Mouse (Mus musculus) hindbrain, embryonic 12.5 days (tissue): ENCODE measurements at regions not wholly inside any gene's neighbourhood (a gene's known extent, or its start where the extent isn't known, plus 50 kb on each side); places are given as distances from the start of the nearest gene placed in this dataset.

Experiments used
- ATAC-seq: fragments of 200-750 bp; cut with Nextera tagmentation; 2 replicates; pipeline ENCODE4 v1.8.0; 2017; ENCODE audit warnings: moderate TSS enrichment; ENCODE audit not compliant: low FRiP score
- H3K27ac ChIP-seq: fragments of 300-500 bp; sonication (generic); 2 replicates; pipeline ENCODE4 v1.5.1; 2016; ENCODE audit warnings: mild to moderate bottlenecking
- H3K27me3 ChIP-seq: fragments of 300-500 bp; sonication (generic); 2 replicates; pipeline ENCODE4 v1.6.1; 2016; ENCODE audit warnings: mild to moderate bottlenecking
- H3K36me3 ChIP-seq: fragments of 300-500 bp; sonication (generic); 2 replicates; pipeline ENCODE4 v1.6.1; 2016; ENCODE audit warnings: mild to moderate bottlenecking
- H3K4me1 ChIP-seq: fragments of 300-500 bp; sonication (generic); 2 replicates; pipeline ENCODE4 v1.6.1; 2016
- H3K4me2 ChIP-seq: fragments of 300-500 bp; sonication (generic); replicated peaks from 2 replicates; pipeline ENCODE4 v1.6.1; 2016; ENCODE audit warnings: mild to moderate bottlenecking
- H3K4me3 ChIP-seq: fragments of 300-500 bp; sonication (generic); 2 replicates; pipeline ENCODE4 v1.5.1; 2016; ENCODE audit warnings: mild to moderate bottlenecking
- H3K9ac ChIP-seq: fragments of 300-500 bp; sonication (generic); 2 replicates; pipeline ENCODE4 v1.6.1; 2016; ENCODE audit warnings: mild to moderate bottlenecking, moderate library complexity
- H3K9me3 ChIP-seq: fragments of 300-500 bp; sonication (generic); replicated peaks from 2 replicates; pipeline ENCODE4 v1.6.1; 2016; ENCODE audit warnings: mild to moderate bottlenecking
- WGBS: fragments of 180-500 bp; shearing (Covaris S2); methylation state at CpG from one replicate; pipeline ENCODE4 v1.1.7; 2016; 5-methylcytosine and 5-hydroxymethylcytosine counted together

- ATAC-seq: no peak
- no peaks in the 10 kb centered on the region for H3K4me1 ChIP-seq
- no peak overlapping the region for H3K9ac ChIP-seq
- H3K36me3 ChIP-seq: no peaks in the 10 kb centered on the region
- H3K4me3 ChIP-seq: no peak overlapping the region
- no peaks in the 10 kb centered on the region for H3K27me3 ChIP-seq
- H3K9me3 ChIP-seq: no peaks in the 10 kb centered on the region
- WGBS: 93% methylated on average over 4 of the region's 4 CpGs
- H3K4me2 ChIP-seq: no peak overlapping the region
- no peak overlapping the region for H3K27ac ChIP-seq
Measured at GRCm38 (mm10) chr13:44540401-44540800, 188.9 kb upstream of the Jarid2 start.

- WGBS: 77% methylated on average over 5 of the region's 5 CpGs
- no peaks in the 10 kb centered on the region for H3K4me1 ChIP-seq
- ATAC-seq: no peak; the same call in 1 of the 2 replicates
- no peaks in the 10 kb centered on the region for H3K9me3 ChIP-seq
- no peak overlapping the region for H3K9ac ChIP-seq
- no peak overlapping the region for H3K4me3 ChIP-seq
- no peak overlapping the region for H3K27ac ChIP-seq
- H3K4me2 ChIP-seq: no peak overlapping the region
- no peaks in the 10 kb centered on the region for H3K36me3 ChIP-seq
- no peaks in the 10 kb centered on the region for H3K27me3 ChIP-seq
Measured at GRCm38 (mm10) chr13:44541243-44541653, 188.0 kb upstream of the Jarid2 start.

GRCm38 (mm10) chr13:44544786-44545185, 184.5 kb upstream of the Jarid2 start:
- H3K4me1 ChIP-seq: no peaks in the 10 kb centered on the region
- no peak overlapping the region for H3K4me2 ChIP-seq
- WGBS: 80% methylated on average over 9 of the region's 9 CpGs
- H3K27me3 ChIP-seq: no peaks in the 10 kb centered on the region
- no peak for ATAC-seq
- no peak overlapping the region for H3K27ac ChIP-seq
- no peak overlapping the region for H3K9ac ChIP-seq
- no peaks in the 10 kb centered on the region for H3K9me3 ChIP-seq
- no peaks in the 10 kb centered on the region for H3K36me3 ChIP-seq
- H3K4me3 ChIP-seq: no peak overlapping the region

GRCm38 (mm10) chr13:44546289-44546688, 183.0 kb upstream of the Jarid2 start:
- no peaks in the 10 kb centered on the region for H3K4me1 ChIP-seq
- no peaks in the 10 kb centered on the region for H3K27me3 ChIP-seq
- ATAC-seq: no peak
- no peak overlapping the region for H3K4me3 ChIP-seq
- no peaks in the 10 kb centered on the region for H3K9me3 ChIP-seq
- whole genome bisulfite sequencing: 89% methylated on average over 2 of the region's 2 CpGs
- H3K4me2 ChIP-seq: no peak overlapping the region
- no peaks in the 10 kb centered on the region for H3K36me3 ChIP-seq
- no peak overlapping the region for H3K9ac ChIP-seq
- no peak overlapping the region for H3K27ac ChIP-seq

- H3K4me3 ChIP-seq: no peak overlapping the region
- no peaks in the 10 kb centered on the region for H3K27me3 ChIP-seq
- ATAC-seq: no peak
- no peak overlapping the region for H3K4me2 ChIP-seq
- no peak overlapping the region for H3K27ac ChIP-seq
- no peaks in the 10 kb centered on the region for H3K4me1 ChIP-seq
- H3K36me3 ChIP-seq: no peaks in the 10 kb centered on the region
- no peak overlapping the region for H3K9ac ChIP-seq
- WGBS: 86% methylated on average over 3 of the region's 3 CpGs
- H3K9me3 ChIP-seq: no peaks in the 10 kb centered on the region
Measured at GRCm38 (mm10) chr13:44548880-44549279, 180.4 kb upstream of the Jarid2 start.

DNA sequence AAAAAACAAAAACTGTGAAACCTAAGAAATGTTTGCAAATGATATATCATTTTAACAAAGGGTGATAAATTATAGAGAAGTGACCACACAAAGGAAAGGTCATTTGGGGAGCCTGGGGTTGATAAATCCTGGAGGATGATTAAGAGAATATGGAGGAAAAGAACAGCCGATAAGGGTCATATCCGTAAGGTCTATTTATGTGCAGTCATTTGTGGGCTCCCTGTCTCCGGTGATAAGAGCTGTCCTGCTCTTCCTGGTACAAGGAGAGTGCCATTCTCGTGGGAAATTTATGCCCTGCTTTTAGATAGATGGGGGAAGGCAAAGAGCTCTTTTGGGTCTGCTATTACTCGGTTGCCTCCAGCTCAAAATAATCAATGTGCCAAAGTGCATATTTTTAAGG, 175.9 kb upstream of the Jarid2 start:
- Histone ChIP-seq H3K4me1 (no peaks in the 10 kb centered on the region), H3K36me3 (no peaks in the 10 kb centered on the region), H3K9ac (no peak overlapping the region), H3K27me3 (no peaks in the 10 kb centered on the region), H3K4me3 (no peak overlapping the region), H3K27ac (no peak overlapping the region), H3K4me2 (no peak overlapping the region), H3K9me3 (no peaks in the 10 kb centered on the region)
- WGBS: 86% methylated on average over 5 of the region's 5 CpGs
- no peak for ATAC-seq

- ATAC-seq: no peak
- 74% methylated on average over 9 of the region's 9 CpGs for WGBS
- H3K27me3 ChIP-seq: no peaks in the 10 kb centered on the region
Measured at GRCm38 (mm10) chr13:44554686-44555463, 174.4 kb upstream of the Jarid2 start.

DNA sequence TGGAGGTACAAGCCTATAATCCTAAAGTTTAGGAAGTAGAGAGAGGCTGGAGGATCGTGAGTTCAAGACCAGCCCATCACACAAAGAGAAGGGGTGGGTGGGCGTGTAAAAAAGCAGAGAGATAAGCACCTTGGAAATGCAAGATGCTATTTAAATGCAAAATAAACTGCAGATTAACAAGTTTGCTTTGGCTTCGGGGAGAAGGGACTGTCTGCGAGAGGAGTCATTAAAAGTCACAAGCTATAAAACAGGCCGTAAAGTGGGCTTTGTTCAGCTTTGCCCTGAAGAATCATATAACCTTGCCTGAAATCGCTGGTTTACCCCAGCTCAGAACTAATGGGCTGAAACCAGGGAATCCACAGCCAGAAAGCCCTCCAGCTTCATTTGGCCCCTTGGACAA, 173.3 kb upstream of the Jarid2 start:
- Histone ChIP-seq H3K36me3 (no peaks in the 10 kb centered on the region), H3K27me3 (no peaks in the 10 kb centered on the region), H3K9ac (no peak overlapping the region), H3K4me2 (no peak overlapping the region), H3K27ac (no peak overlapping the region), H3K9me3 (no peaks in the 10 kb centered on the region), H3K4me3 (no peak overlapping the region), H3K4me1 (no peaks in the 10 kb centered on the region)
- 88% methylated on average over 6 of the region's 6 CpGs for WGBS
- no peak for ATAC-seq

More at GRCm38 (mm10) chr13:44554686-44555463, 174.4 kb upstream of the Jarid2 start:
- no peak overlapping the region for H3K27ac ChIP-seq
- no peak overlapping the region for H3K4me3 ChIP-seq
- no peak overlapping the region for H3K4me2 ChIP-seq
- H3K9me3 ChIP-seq: no peaks in the 10 kb centered on the region
- H3K4me1 ChIP-seq: no peaks in the 10 kb centered on the region
- no peak overlapping the region for H3K9ac ChIP-seq
- H3K36me3 ChIP-seq: no peaks in the 10 kb centered on the region

DNA sequence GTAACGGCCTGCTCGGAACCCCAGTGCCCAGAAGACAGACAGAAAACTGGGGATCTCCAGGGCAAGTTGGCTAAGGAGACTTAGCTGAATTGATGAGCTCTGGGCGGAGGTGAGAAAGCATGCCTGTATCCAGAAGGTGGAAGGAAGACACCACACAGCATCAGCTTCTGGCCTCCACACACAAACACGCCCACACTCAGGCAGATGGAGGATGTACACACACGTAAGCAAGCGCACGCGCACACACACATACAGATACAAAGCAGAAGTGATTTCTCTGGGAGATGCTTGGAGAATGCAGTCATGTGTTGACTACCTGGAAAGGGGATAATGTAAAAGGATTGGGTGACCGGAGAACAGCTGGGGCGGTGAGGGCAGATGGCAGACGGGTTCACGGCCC, 171.2 kb upstream of the Jarid2 start:
- Histone ChIP-seq H3K36me3 (no peaks in the 10 kb centered on the region), H3K4me3 (no peak overlapping the region), H3K4me1 (no peaks in the 10 kb centered on the region), H3K4me2 (no peak overlapping the region), H3K9ac (no peak overlapping the region), H3K27ac (no peak overlapping the region), H3K27me3 (no peaks in the 10 kb centered on the region), H3K9me3 (no peaks in the 10 kb centered on the region)
- ATAC-seq: no peak
- 90% methylated on average over 12 of the region's 12 CpGs for WGBS

DNA sequence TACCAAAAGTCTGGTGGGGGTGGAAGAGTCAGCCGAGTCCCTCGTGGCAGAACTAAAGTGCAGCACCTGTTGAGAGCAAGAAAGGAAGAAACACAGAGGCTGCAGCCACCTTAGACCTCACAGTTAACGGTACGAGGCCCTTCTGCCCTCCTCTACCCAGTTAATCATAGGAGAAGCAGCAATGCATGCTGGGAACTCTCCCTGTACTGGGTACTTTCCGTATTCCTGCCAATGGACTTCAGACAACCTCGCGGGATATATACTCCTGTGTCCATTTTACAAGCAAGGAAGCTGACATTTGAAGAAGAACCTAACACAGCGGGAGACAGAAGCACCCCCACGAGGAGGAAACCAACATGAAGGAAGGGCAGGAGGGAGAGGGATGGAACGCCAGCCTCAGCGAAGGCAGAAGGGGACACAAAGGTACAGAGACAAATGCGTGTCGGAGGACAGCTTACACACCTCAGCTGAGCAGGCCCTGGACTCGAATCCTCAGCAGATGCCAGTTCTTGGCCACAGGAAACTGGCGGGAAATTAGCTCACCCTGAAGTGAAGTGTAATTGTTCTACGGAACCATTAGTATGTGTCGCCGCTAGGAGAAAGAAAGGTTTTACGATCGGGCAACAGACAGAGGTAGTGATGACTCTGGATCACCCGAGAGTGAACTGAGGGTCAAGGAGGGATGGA, 170.6 kb upstream of the Jarid2 start:
- ATAC-seq: no peak
- no peak overlapping the region for H3K27ac ChIP-seq
- H3K36me3 ChIP-seq: no peaks in the 10 kb centered on the region
- no peaks in the 10 kb centered on the region for H3K27me3 ChIP-seq
- H3K4me2 ChIP-seq: no peak overlapping the region
- no peak overlapping the region for H3K4me3 ChIP-seq
- 87% methylated on average over 21 of the region's 21 CpGs for WGBS
- H3K4me1 ChIP-seq: no peaks in the 10 kb centered on the region
- no peak overlapping the region for H3K9ac ChIP-seq
- no peaks in the 10 kb centered on the region for H3K9me3 ChIP-seq

GRCm38 (mm10) chr13:44559178-44559565, 170.1 kb upstream of the Jarid2 start:
- H3K4me2 ChIP-seq: no peak overlapping the region
- no peak for ATAC-seq
- no peak overlapping the region for H3K9ac ChIP-seq
- H3K9me3 ChIP-seq: no peaks in the 10 kb centered on the region
- no peak overlapping the region for H3K27ac ChIP-seq
- WGBS: 98% methylated on average over 6 of the region's 6 CpGs
- H3K4me3 ChIP-seq: no peak overlapping the region
- no peaks in the 10 kb centered on the region for H3K36me3 ChIP-seq
- H3K27me3 ChIP-seq: no peaks in the 10 kb centered on the region
- no peaks in the 10 kb centered on the region for H3K4me1 ChIP-seq

DNA sequence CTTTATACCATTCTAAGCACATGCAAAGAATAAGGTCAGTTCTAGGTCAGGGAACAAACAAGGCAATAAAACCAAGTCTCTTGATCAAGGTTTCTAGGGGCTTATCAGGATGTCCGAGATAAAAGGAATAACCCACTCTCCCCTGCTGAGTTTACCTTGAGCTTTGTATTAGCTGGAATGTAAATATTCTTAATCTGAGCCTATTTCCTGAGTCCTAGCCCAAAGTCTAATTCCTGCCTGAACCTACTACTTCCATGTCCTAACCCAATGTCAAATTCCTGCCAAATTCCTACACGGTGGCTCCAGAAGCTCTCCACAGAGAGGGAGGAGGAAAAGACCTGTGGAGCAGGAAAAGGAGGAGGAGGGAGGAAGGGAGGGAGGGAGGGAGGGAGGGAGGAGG, 169.6 kb upstream of the Jarid2 start:
- WGBS: 55% methylated on average over 2 of the region's 2 CpGs
- Histone ChIP-seq H3K4me3 (no peak overlapping the region), H3K9ac (no peak overlapping the region), H3K36me3 (no peaks in the 10 kb centered on the region), H3K4me2 (no peak overlapping the region), H3K27me3 (no peaks in the 10 kb centered on the region), H3K27ac (no peak overlapping the region), H3K9me3 (no peaks in the 10 kb centered on the region), H3K4me1 (no peaks in the 10 kb centered on the region)
- ATAC-seq: no peak

GRCm38 (mm10) chr13:44564705-44565104, 164.6 kb upstream of the Jarid2 start:
- no peak overlapping the region for H3K4me3 ChIP-seq
- H3K9me3 ChIP-seq: no peaks in the 10 kb centered on the region
- H3K36me3 ChIP-seq: no peaks in the 10 kb centered on the region
- no peak overlapping the region for H3K4me2 ChIP-seq
- ATAC-seq: no peak
- H3K27ac ChIP-seq: no peak overlapping the region
- H3K4me1 ChIP-seq: no peaks in the 10 kb centered on the region
- H3K9ac ChIP-seq: no peak overlapping the region
- H3K27me3 ChIP-seq: no peaks in the 10 kb centered on the region
- 39% methylated on average over 11 of the region's 11 CpGs for WGBS
